Mouse (Mus musculus): ENCODE results near the gene Ntn1.

Ntn1 gene

DNA sequence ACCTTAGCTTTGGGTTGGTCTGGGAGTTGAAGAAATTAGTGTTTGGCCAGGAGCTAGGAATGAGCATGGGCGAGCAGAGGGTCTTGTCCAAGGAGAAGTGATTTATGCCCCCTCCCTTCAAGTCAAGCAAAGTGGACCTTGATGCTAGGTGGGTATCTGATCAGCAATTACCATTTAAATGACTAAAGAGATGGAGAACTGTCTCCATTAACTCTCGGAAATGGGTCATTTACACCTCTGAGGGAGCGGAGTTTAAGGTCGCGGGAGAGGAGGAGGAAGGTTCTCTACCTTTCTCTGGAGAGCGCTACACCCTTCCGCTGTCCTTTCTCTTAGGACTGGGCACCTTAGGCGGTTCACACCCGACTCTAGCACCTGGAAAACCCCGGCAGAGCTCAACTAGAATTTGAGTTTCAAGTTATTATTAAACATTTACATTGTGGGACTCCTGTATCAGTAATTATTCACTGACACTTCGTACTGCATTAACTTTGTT lies at the start of gene Ntn1:
Gene Ntn1, minus strand, starts transcription at position 97 of the 493 bp plus-strand sequence.
- DNase-seq (ENCODE audit: low read depth, low spot score): no peak

GRCm38 (mm10) chr11:68448356-68448755 lies 47.7 kb upstream of the Ntn1 start:
- DNase-seq (ENCODE audit: low read depth, low spot score): no peak

DNA sequence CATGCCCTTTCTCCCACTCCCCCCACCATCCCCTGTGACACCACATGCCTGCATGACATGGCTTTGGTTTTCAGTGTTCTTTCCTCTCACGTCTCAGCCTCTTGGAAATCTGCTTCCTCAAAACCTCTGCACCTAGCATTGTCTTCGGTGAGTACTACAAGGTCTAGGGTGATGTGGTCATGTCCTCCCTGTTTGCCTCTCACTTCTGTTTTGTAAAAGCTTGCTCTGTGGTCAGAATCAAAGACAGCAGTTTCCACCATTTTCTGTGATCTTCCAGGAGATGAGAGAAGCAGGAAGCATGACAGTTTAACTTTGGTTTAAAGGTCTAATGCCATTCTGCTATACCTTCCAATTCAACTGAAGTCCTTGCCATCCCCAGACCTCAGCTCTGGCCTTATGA lies 46.6 kb upstream of the Ntn1 start:
- no peak for DNase-seq (ENCODE audit: low read depth, low spot score)

DNA sequence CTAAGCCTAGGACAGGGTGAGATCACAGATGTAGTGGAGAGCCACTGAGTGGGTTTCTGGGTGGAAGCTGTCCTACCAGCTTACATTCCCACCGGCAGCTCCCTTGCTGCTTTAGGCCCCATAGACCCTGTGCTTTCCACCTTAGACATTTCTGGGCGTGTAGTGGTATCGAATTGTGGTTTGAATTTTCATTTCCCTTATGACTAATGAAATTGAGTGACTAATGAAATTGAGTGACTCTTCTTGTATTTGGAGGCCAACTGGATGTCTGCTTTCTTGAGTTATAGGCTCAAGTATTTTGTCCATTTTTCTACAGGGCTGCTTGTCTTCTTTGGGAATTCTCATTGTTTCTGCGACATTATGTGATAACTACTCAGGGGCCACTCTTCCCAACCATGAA lies 45.9 kb upstream of the Ntn1 start:
- no peak for DNase-seq (ENCODE audit: low read depth, low spot score)

- DNase-seq (ENCODE audit: low read depth, low spot score): no peak
Measured at GRCm38 (mm10) chr11:68445901-68446300, 45.3 kb upstream of the Ntn1 start.

DNA sequence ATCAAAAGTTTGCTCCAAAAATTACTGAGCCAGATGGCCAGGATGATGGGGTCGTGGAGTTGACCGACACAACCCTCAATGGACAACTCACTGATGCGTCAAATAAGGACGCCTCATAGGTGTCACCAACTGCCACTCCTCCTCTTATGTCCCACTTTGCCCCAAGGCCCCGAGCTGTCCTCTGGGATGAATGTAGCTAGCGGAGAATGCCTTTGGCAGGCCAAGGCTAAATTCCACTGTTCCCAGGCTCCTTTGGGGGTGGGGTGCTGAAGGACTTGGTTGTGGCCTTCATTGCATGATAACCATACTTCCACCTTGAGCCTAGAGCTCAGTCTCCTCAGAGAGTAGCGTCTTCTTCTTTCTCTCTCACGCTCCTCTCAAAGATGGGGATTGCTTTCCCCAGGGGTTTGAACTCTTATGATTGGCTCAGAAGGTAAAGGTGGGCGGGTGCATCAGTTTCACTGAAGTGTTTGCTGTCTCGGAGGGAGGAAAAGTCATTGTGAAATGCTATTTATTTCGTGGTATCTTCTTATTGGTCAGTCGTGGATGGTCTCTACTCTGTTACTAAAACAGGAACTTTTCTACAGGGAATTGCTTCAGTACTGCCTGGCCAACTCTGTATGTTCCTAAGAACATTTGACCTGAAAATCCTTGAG lies 42.5 kb upstream of the Ntn1 start:
- DNase-seq (ENCODE audit: low read depth, low spot score): no peak

DNA sequence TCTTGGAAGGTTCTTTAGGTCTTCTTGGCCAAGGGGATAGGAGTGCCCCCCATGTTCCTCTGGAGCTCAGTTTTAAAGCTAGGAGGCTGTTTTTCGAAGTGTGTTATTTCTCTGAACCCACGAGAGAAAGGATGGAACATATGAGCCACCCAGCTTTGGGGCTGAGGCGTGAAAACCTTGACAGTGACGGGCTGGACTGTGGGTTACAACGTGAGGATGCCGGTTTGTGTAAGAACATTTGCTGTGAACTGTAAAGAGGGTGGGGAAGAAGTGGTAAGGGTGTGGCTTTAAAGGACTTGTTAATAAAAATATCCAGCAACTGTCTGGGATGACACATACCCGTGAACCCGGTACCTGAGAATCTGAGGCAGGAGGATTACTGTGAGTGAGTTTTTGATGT lies 41.7 kb upstream of the Ntn1 start:
- DNase-seq (ENCODE audit: low read depth, low spot score): no peak

- no peak for DNase-seq (ENCODE audit: low read depth, low spot score)
Measured at GRCm38 (mm10) chr11:68440965-68441364, 40.3 kb upstream of the Ntn1 start.

DNA sequence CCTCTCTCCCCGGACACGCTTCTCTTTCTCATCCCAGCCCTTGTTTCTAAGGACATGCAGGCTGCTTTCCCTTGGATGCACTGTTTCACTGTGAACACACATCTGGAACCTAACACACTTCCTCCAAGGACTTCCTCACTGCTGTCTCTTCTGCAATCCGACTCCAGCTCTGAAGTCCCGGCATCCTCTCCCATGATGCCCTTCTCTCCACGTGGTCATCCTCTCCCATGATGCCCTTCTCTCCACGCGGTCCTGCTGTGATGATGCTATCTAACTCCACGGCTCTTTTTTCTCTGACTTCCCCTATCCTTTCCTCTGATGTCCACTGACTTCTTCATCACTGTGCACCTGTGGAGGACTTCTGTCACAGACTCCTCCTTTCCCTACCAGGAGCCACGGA lies 39.5 kb upstream of the Ntn1 start:
- no peak for DNase-seq (ENCODE audit: low read depth, low spot score)

DNA sequence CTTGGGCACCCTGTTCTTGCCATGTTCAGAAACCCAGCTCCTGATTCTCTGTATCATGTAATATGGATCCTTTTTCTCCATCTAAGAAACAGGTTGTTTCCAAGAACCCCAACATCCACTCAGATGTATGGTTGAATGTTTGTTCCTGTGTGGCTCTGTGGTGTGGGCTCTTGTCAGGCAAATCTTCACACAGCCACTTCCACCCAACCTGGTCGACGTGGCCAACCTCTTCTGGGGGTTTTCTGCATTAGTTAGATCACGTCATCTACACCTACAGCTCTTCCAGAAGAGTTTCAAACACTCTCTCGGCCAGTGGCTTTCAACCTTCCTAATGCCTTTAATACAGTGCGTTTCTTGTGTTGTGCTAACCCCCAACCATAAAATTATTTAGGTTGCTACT lies 35.8 kb upstream of the Ntn1 start:
- no peak for DNase-seq (ENCODE audit: low read depth, low spot score)

GRCm38 (mm10) chr11:68435601-68436000 lies 35.0 kb upstream of the Ntn1 start:
- DNase-seq (ENCODE audit: low read depth, low spot score): no peak

DNA sequence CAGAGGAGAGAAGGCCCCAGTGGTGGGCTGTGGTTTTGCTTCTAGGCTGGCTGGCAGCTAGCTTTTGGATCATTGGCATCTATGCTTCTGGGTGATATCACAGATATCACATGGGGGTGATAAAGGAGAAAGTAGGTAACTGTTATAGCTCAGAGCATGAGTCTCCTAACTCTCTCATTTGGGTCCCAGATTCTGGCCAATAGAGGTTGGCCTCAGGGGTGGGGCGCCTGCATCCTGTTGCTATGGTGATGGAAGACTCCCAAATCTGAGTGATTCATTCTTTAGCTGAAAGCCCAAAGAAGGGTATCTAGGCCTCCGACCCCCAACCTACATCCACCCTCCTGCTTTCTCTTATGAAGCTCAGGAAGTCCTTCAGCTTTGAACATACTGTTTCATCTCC lies 34.1 kb upstream of the Ntn1 start:
- no peak for DNase-seq (ENCODE audit: low read depth, low spot score)

DNA sequence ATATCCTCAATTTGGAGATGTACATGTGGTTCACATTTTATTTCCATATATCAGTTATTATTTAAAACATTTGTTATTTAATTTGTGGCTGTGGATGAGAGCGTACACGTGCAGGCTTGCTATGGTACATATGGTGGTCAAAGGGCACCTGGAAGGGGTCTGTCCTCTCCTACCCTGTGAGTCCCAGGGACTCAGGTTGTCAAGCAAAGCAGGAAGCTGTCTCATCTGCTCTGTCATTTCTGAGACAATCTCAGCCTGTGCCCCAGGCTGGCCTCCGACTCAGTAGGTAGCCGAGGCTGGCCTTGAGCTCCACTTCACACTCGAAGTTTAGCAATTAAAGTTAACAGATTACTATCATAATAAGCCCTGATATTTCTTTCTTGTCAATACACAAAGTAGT lies 32.9 kb upstream of the Ntn1 start:
- no peak for DNase-seq (ENCODE audit: low read depth, low spot score)

- no peak for DNase-seq (ENCODE audit: low read depth, low spot score)
Measured at GRCm38 (mm10) chr11:68432361-68433021, 31.9 kb upstream of the Ntn1 start.

DNA sequence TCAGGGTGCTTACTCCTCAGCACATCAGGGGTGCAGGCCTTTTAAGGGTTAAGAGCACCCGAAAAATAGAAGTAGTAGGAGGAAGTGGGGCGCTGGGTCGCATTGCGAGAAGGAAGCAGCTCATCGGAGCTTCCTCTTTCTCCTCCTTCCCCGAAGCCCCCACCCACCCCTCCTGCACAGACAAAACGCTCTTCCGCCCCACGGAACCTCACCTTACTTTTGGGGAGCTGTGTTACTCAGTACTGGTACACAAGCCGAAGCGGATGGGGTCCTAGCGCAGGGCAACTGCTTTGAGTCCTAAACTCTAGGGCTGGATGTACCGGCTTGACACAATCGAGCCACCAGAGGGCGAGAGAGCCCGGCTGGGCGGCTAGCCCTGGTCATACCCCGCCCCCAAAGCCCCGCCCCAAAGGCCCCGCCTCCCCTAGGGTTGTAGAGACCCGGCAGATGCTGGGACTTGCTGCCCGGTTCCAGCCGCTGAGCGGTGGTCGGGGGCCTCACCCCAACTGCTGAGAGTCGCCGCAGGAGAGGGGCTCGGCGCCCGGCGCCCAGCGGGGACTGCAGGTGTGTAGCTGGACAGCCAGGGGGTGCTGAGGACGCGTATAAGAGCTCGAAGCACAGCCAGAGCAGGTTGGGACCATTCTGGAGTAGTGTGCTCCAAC lies 31.2 kb upstream of the Ntn1 start, which contains the start of gene Pik3r5:
Gene Pik3r5, plus strand, starts transcription at position 423 of the 662 bp plus-strand sequence.
- DNase-seq (ENCODE audit: low read depth, low spot score): peak; percentile 9

GRCm38 (mm10) chr11:68430662-68431061 lies 30.0 kb upstream of the Ntn1 start:
- DNase-seq (ENCODE audit: low read depth, low spot score): no peak

GRCm38 (mm10) chr11:68427083-68427570 lies 26.5 kb upstream of the Ntn1 start:
- DNase-seq (ENCODE audit: low read depth, low spot score): no peak

DNA sequence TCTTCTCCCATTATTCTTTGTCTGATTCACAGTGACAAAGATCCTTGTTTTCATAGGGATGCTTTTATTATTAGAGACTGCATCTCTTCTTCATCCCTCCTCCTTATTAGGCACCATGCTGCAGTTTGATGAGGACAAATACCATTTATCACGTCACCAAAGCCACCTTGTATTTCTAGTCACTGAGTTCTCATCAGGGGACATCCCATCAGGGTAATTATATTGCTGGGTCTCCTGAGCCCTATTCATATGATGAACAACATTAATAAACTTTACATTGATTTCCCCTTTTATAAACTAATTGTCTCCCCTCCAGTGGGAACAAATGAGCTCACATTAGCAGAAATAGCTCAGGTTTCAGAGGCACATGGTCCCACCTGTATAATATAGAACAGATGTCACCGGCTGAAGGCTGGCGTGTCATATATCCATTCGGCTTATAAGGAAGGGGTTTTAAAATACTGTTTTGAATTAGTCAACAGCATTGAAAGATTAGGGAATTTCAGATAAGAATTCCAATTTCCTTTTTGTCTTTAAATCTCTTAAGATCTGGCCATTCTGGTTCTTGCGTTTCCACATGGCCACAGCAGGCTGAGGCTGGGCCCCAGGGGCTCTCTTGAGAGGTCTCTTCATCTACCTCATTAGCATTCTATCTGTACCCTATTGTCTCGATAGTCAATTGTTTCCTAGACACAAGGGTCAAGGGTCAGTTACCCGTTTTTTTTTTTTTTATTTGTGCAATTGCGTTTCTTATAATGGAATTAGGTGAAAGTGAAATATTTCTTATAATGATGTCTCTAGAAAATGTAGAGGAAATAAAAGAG lies 25.1 kb upstream of the Ntn1 start:
- DNase-seq (ENCODE audit: low read depth, low spot score): no peak

DNA sequence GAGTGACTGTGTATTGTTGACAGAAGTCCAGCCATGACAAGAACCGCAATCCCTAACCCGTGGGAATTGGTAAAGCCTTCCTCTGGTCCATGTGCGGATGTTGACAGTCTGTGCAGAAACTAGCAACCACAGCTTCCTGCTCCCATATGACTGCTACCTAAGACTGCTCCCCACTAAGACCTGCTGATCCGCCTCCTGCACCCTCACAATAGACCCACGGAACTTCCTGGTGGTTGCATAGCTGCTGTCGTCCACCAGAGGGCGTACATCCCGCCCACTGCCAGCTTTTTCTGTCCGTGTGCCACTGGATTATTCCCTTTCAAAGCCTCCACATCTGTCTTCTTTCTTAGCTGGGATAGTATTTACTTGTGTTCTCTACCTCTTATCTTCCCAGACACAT lies 17.2 kb upstream of the Ntn1 start:
- DNase-seq (ENCODE audit: low read depth, low spot score): peak; percentile 9

GRCm38 (mm10) chr11:68417001-68417400 lies 16.4 kb upstream of the Ntn1 start:
- DNase-seq (ENCODE audit: low read depth, low spot score): no peak

DNA sequence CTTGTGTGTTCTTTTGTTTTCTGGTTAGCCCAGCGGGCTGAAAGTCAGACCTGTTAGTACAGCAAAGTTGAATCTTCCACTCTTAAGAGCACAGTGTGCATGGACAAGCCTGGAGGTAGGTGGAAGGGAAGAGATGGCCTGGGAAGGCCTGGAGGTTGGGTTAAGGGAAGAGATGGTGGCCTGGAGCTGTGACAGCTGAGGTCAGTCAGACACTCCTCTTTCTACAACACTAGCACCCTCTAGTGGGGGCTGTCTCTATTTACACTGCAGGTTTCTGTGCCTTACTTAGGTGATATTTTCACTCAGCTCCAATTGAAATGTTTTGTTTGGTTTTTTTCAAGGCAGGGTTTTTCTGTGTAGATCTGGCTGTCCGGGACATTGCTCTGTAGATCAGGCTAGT lies 7.5 kb upstream of the Ntn1 start:
- peak; percentile 29 for DNase-seq (ENCODE audit: low read depth, low spot score)
